Mouse (Mus musculus): ENCODE data around the gene H2-Q4.
"Not testable (repeated sequence)": the region's sequence is repeated elsewhere in the genome, so short reads cannot be mapped to it uniquely, and the experiment has no call there.

H2-Q4 gene

DNA sequence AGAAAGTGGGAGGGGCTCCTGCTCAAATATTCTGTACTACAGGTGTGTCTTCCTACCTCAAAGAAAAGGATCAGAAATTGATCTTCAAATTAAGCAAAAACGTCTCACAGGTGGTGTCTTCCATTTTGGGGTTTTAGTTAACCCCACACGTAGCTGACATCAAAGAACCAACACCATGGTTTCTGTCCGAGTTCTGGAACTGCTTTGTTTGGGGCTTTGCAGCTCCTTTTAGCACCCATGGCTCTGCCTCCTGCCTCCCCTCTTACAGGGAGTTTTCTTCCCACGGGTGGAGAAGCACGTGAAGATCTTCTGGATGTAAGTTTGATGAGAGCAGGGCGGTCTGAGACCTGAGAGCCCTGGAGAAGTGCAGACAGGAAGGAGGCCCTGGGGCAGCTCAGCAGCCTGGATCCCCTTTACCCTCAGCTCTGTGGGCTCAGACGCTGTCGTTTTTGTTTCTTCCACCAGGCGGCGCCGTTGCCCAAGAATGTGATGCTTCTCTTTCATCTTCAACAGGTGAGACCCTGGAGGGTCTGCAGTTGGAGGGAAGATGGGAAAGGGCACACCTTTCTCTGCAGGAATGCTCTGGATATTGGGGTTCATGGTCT is 40.9 kb downstream of the H2-Q4 start:
- DNase-seq (ENCODE audit: low spot score in 2 of 2) = not testable (repeated sequence)

DNA sequence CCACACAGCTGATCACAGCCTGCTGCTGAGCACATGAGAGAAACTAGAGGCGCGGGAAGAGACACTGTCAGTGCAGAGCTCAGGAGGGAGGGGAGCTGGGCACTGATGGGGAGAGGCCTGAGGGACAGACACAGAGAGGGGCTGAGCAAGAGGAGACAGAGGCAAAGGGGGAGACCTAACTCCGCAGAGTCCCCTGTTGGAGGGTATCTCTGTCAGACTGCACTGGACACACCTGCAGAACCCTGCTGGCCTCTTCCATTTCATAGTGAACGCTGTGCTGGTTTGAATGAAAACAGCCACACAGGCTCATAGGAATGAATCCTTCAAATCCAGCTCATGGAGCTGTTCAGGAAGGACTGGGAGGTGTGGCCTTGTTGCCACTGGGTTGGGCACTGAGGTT is 41.9 kb downstream of the H2-Q4 start:
- not testable (repeated sequence) for DNase-seq (ENCODE audit: low spot score in 2 of 2)

DNA sequence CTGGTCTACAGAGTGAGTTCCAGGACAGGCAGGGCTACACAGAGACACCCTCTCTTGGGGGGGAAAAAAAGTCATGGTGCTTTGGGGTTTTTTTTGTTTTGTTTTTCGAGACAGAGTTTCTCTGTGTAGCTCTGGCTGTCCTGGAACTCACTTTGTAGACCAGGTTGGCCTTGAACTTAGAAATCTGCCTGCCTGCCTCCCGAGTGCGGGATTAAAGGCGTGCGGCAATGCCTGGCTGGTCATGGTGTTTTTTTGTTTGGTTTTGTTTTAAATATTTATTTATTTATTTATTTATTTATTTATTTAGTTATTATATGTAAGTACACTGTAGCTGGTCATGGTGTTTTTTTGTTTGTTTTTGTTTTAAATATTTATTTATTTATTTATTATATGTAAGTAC is 42.9 kb downstream of the H2-Q4 start:
- DNase-seq (ENCODE audit: low spot score in 2 of 2) = not testable (repeated sequence)

DNA sequence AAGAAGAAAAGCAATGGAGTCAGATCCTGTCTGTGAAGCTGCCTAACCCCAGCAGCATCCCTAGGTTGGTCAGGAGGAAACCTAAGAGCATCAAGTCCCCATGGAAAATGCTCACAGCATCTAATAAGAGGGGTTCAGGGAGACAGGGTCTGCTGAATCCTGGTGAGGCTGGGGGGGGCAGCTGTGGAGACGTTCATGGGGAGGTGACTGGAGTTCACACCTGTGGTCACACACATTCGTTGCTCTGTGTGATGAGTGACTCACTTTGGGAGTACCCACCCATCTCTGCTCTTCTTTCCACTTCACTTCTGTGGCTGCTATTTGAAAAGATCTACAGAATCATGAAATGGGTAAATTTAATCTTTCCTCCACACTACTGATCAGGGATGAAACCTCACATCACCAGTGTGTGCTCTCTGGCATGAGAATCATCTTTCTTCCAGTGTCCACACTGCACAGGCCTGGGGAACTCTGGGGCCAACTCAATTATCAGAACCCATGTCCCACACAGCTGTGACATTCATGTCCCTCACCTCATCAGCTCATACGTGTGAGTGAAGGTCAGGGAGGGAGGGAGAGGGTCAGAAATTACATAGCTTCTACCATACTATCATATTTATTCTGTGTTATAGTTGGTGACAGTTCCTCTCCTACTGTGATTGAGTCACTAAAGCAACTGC is 43.9 kb downstream of the H2-Q4 start:
- not testable (repeated sequence) for DNase-seq (ENCODE audit: low spot score in 2 of 2)

DNA sequence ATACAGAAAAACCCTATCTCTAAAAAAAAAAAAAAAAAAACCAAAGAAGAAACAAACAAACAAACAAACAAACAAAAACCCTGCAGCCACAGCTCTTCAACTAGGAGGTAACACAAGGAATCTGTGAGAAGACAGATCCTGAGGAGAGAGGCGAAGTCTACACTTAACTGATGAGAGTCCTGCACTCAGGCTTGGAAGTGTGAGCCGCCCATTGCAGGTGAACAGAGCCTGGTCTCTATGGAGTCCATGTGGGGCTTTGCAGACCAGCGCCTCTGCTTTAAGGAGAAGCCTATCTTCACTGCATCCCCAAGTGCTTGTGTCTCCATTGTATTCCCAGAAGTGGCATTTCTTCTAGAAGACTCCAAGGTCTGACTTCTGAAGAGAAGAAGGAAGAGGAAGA is 44.7 kb downstream of the H2-Q4 start:
- not testable (repeated sequence) for DNase-seq (ENCODE audit: low spot score in 2 of 2)

DNA sequence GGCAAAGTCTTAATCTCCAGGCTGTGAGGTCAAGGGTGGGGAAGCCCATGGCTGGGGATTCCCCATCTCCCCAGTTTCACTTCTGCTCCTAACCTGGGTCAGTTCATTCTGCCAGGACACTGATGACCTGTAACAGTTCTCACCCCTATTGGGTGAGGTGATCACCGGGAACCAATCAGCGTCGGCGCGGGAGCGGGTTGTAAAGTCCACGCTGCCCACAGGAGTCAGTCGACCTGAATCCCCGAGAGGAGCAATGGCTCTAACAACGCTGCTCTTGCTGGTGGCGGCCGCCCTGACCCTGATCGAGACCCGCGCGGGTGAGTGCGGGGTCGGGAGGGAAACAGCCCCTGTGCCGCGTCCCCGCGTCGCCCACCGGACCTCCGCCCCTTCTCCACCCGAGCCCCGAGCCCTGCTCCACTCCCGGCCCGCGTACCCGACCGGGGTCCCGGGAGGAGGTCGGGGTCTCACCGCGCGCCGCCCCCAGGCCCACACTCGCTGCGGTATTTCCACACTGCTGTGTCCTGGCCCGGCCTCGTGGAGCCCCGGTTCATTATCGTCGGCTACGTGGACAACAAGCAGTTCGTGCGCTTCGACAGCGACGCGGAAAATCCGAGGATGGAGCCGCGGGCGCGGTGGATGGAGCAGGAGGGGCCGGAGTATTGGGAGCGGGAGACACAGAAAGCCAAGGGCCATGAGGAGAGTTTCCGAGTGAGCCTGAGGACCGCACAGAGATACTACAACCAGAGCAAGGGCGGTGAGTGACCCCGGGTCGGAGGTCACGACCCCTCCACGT is 45.4 kb downstream of the H2-Q4 start, which contains the start of gene H2-Q6:
Gene H2-Q6 (plus strand): TSS at position 227 of the 793 bp plus-strand sequence.
- peak in 1 of 2 experiments; percentile 40 for DNase-seq (ENCODE audit: low spot score in 2 of 2)

DNA sequence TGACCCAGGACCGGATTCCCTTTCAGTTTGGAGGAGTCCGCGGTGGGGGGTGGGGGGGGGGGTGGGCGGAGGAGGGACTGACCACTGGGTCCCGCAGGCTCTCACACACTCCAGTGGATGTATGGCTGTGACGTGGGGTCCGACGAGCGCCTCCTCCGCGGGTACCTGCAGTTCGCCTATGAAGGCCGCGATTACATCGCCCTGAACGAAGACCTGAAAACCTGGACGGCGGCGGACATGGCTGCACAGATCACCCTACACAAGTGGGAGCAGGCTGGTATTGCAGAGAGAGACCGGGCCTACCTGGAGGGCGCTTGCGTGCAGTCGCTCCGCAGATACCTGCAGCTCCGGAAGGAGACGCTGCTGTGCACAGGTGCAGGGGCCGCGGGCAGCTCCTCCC is 46.1 kb downstream of the H2-Q4 start:
- DNase-seq (ENCODE audit: low spot score in 2 of 2) = not testable (repeated sequence)

DNA sequence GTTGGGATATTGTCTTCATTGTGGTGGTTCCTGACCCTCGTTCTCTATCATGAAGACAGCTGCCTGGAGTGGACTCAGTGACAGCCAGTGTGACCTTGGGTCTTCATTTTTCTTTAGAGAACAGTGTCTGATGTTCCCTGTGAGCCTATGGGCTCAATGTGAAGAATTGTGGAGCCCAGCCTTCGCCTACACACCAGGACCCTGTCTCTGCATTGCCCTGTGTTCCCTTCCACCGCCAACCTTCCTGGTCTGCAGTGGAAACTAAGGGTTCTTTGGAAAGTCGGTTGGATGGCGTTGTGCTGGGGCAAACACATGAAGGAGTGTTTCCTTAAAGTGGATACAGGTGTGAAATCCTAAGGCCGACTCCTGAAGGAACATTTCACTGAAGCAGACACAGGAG is 49.5 kb downstream of the H2-Q4 start:
- not testable (repeated sequence) for DNase-seq (ENCODE audit: low spot score in 2 of 2)

DNA sequence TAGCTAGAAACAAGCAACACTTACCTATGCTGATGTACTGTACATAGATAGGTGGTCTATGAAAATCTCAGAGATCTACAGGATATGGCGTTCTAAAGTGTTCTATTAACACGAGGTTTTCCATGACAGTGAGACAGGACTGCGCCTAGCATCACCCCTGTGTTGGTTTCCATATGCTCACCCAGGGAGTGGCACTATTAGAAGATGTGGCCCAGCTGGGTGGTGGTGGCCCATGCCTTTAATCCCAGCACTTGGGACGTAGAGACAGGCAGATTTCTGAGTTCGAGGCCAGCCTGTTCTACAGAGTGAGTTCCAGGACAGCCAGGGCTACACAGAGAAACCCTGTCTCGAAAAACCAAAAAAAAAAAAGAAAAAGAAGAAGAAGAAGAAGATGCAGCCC is 51.3 kb downstream of the H2-Q4 start:
- not testable (repeated sequence) for DNase-seq (ENCODE audit: low spot score in 2 of 2)

DNA sequence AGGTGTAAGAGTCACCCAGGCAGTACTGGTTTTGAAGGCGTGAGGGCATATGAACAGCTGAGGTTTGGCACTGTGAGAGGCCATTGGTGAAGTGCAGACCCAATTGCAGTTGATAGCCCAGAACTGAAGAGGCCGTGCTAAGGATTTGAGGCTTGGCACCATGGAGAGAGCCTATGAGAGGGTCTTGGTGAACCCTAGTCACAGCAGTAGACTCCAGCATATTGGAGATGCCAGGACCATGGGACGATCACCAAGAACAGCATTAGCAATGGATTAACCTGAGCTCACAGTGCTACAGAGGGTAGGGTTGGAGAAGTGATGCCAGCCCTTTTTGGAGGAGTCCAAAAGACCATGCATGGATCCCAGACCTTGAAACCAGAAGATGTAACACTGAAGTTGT is 52.8 kb downstream of the H2-Q4 start:
- not testable (repeated sequence) for DNase-seq (ENCODE audit: low spot score in 2 of 2)

DNA sequence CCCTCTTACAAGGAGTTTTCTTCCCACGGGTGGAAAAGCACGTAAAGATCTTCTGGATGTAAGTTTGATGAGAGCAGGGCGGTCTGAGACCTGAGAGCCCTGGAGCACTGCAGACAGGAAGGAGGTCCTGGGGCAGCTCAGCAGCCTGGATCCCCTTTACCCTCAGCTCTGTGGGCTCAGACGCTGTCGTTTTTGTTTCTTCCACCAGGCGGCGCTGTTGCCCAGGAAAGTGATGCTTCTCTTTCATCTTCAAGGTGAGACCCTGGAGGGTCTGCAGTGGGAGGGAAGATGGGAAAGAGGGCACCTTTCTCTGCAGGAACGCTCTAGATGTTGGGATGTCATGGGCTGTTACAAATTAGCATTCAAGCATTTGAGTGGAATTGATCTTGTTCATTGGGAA is 55.4 kb downstream of the H2-Q4 start:
- not testable (repeated sequence) for DNase-seq (ENCODE audit: low spot score in 2 of 2)
